Mouse (Mus musculus) E14TG2a.4 (cell line): ENCODE results near the gene Olfr584.
A peak's percentile ranks its signal among the peaks of the same experiment; 100 is the strongest.

Source experiments
- H3K27me3 ChIP-seq: 2 replicates; pipeline ENCODE4 v1.6.1; 2014; ENCODE audit warnings: low read length, control low read depth; ENCODE audit not compliant: insufficient read depth
- H3K36me3 ChIP-seq: 2 replicates; pipeline ENCODE4 v1.6.1; 2014; ENCODE audit warnings: low read length, control low read depth; ENCODE audit not compliant: insufficient read depth
- H3K4me1 ChIP-seq: replicated peaks from 2 replicates; pipeline ENCODE4 v1.6.1; 2014; ENCODE audit warnings: low read depth, low read length, control low read depth
- H3K4me3 ChIP-seq: replicated peaks from 2 replicates; pipeline ENCODE4 v1.5.1; 2014; ENCODE audit warnings: mild to moderate bottlenecking, low read length
- H3K9me3 ChIP-seq: 2 replicates; pipeline ENCODE4 v1.6.1; 2014; ENCODE audit warnings: low read length, control low read depth
- CTCF ChIP-seq: conservative IDR thresholded peaks from 2 replicates; pipeline ENCODE4 v1.5.1; 2014; ENCODE audit warnings: low read length
- NANOG ChIP-seq: IDR thresholded peaks from 2 replicates; pipeline ENCODE4 v1.6.1; 2014; ENCODE audit warnings: borderline replicate concordance, low read length, mixed read lengths
- POU5F1 ChIP-seq: IDR thresholded peaks from 2 replicates; pipeline ENCODE4 v1.6.1; 2014; ENCODE audit warnings: low read length, borderline replicate concordance

Olfr584 gene

DNA sequence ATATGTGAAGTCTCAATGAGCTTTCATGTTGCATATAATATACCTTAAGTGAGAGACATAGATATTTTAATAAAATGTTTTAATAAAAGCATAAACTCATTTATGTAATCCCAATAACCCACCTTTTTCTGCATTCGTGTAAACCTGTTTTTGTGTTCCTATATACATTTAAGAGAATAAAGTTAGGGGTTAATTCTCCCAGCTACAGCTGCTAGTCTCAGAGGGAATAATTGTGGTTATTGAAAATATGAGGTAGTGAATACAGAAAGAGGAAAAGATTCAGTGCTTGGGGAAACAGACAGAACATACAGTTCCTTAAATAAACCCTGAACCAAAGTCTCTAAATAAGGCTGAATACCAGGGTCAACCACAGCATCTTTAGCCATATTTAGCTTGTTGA lies at the start of gene Olfr584:
Olfr584 (plus strand) TSS at position 301 of the 400 bp plus-strand sequence.
- Histone ChIP-seq H3K4me1 (no peaks in the 10 kb centered on the region), H3K9me3 (peaks cover 39% of the 10 kb centered on the region), H3K27me3 (no peaks in the 10 kb centered on the region), H3K4me3 (no peak within 1 kb of the TSS), H3K36me3 (no peaks in the 10 kb centered on the region)
- TF ChIP-seq CTCF (no peak), NANOG (no peak), POU5F1 (no peak)

DNA sequence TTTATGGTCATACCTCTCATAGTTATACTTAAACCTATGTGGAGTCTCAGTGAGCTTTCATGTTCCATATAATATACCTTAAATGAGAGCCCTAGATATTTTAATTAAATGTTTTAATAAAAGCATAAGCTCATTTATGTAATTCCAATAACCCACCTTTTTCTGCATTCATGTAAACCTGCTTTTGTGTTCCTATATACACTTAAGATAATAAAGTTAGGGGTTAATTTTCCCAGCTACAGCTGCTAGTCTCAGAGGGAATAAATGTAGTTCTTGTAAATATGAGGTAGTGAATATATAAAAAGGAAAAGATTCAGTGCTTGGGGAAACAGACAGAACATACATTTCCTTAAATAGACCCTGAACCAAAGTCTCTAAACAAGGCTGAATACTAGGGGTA lies 44.0 kb upstream of the Olfr584 start, which contains the start of gene Olfr582:
Olfr582 (plus strand) TSS at position 301 of the 400 bp plus-strand sequence.
- TF ChIP-seq NANOG (no peak), CTCF (no peak), POU5F1 (no peak)
- H3K4me1 ChIP-seq = no peaks in the 10 kb centered on the region
- no peak within 1 kb of the TSS for H3K4me3 ChIP-seq
- H3K27me3 ChIP-seq = no peaks in the 10 kb centered on the region
- no peaks in the 10 kb centered on the region for H3K36me3 ChIP-seq
- no peaks in the 10 kb centered on the region for H3K9me3 ChIP-seq

DNA sequence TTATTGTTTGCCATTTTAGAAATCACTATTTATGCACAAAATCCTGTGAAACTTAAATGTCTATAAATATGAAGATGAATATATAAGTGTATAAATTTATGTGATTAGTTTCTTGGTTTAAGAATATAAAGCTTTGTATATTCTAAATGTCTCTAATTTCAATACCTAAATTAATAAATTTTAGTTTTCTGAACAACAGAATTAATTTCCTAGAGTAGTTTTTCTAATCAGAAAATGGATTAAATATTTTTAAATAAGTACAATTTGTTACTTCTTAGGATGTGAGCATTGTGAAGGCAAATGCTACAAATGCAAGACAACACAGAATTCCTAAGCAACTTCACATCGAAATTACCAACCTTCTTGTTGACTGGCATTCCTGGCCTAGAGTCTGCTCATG lies 30.7 kb upstream of the Olfr584 start, which contains the start of gene Olfr583:
Olfr583 (plus strand) TSS at position 301 of the 400 bp plus-strand sequence.
- Histone ChIP-seq H3K9me3 (no peaks in the 10 kb centered on the region), H3K36me3 (no peaks in the 10 kb centered on the region), H3K27me3 (no peaks in the 10 kb centered on the region), H3K4me1 (no peaks in the 10 kb centered on the region), H3K4me3 (no peak within 1 kb of the TSS)
- TF ChIP-seq NANOG = no peak
- no peak for TF ChIP-seq POU5F1
- no peak for TF ChIP-seq CTCF

DNA sequence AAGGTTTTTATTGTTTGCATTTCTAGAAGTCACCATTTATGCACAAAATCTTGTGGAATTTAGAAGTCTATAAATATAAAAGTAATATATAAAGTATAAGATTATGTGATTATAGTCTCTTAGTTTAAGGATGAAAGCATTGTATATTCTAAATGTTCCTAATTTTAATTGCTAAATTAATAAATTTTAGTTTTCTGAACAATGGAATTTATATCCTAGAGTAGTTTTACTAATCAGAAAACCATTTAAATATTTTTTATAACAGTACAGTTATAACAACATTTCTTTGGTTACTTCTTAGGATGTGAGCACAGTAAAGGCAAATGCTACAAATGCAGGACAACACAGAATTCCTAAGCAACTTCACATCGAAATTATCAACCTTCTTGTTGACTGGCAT lies 15.7 kb downstream of the Olfr584 start, which contains the start of gene Olfr585:
Olfr585 (plus strand) TSS at position 301 of the 400 bp plus-strand sequence.
- H3K36me3 ChIP-seq = no peaks in the 10 kb centered on the region
- H3K27me3 ChIP-seq = no peaks in the 10 kb centered on the region
- peaks cover 23% of the 10 kb centered on the region for H3K9me3 ChIP-seq
- no peak within 1 kb of the TSS for H3K4me3 ChIP-seq
- no peaks in the 10 kb centered on the region for H3K4me1 ChIP-seq
- TF ChIP-seq CTCF (no peak), NANOG (no peak), POU5F1 (no peak)

- H3K36me3 ChIP-seq = no peaks in the 10 kb centered on the region
- H3K4me3 ChIP-seq = no peak overlapping the region
Observed at GRCm38 (mm10) chr7:103119406-103119805, 37.7 kb downstream of the Olfr584 start.

GRCm38 (mm10) chr7:103125538-103125937 lies 43.9 kb downstream of the Olfr584 start, which contains the start of gene Olfr586:
Gene Olfr586, minus strand, starts transcription at chr7:103125638.
- Histone ChIP-seq H3K27me3 (no peaks in the 10 kb centered on the region), H3K4me1 (no peaks in the 10 kb centered on the region), H3K4me3 (no peak within 1 kb of the TSS), H3K36me3 (no peaks in the 10 kb centered on the region), H3K9me3 (no peaks in the 10 kb centered on the region)
- TF ChIP-seq CTCF (no peak), POU5F1 (no peak), NANOG (no peak)

More at GRCm38 (mm10) chr7:103119406-103119805, 37.7 kb downstream of the Olfr584 start:
- Histone ChIP-seq H3K4me1 (no peaks in the 10 kb centered on the region), H3K27me3 (no peaks in the 10 kb centered on the region), H3K9me3 (no peaks in the 10 kb centered on the region)
- TF ChIP-seq CTCF (peak; percentile 20), POU5F1 (no peak)
